Mouse (Mus musculus) thymus, postnatal 36 days (tissue): ENCODE measurements around the gene Hs3st1.
"Not testable (repeated sequence)": the region's sequence is repeated elsewhere in the genome, so short reads cannot be mapped to it uniquely, and the experiment has no call there.

Source experiments
- DNase-seq, 2 experiments: peaks; one replicate each; pipeline ENCODE4 v3.0.0; 2022; ENCODE audit warnings: mixed read lengths in 2 of 2

Hs3st1 gene

DNA sequence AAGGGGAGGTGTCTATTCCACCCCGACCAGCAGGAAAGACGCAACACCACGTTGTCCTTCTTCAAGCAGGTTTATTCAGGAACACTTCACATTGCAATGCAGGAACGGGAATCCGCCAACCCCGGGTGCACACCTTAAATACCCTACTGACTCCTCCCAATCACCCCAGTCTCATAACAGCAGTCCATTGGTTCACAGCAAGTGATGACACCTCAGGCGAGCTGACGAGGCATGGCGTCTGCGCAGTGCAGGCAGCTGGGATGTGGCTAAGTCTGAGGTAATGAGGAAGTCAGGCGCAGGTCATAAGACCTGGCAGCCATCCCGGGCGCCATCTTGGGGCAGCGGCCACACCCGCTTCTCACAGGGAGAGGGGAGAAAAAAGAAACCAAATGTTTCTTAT, at the start of gene Hs3st1:
Hs3st1 (minus strand) TSS at position 101 of the 400 bp plus-strand sequence.
- DNase-seq = not testable (repeated sequence)

DNA sequence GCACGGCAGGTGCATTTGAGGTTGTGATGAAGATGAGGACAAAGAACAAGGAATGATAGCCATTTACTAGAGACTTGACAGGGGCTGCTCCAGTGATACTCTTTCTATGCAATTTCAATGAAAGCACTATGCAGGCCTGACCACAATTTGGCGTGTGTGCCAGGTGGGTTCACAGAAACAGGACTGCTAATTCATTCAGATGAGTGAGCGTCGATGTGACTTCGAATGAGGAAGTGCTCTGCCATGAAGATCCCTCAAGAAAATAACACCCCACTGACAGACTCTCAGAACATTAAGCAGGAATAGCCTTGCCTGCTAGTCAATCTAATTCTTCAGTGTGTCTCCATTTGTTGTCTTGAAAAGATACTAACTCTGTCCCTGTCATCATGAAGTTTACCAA, 49.4 kb upstream of the Hs3st1 start:
- no peak for DNase-seq

DNA sequence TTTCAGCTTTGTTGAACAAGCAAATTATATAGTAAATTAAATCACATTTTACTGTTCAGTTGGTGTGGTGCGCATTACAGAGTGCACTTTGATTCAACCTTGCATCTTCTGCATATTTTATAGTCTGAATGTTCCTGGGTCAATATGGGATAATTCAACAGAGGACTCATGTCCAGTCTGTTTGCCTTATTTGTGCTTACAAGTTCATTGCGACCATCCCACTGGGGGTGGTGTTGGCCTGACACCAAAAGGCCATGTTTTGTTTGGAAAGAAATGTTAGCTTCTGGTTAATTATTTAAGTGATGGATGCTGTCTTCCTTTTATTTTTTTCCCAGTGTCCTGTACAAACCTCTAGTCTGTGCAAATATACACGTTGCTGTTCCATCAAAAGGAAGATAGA, 48.7 kb upstream of the Hs3st1 start:
- DNase-seq = no peak

DNA sequence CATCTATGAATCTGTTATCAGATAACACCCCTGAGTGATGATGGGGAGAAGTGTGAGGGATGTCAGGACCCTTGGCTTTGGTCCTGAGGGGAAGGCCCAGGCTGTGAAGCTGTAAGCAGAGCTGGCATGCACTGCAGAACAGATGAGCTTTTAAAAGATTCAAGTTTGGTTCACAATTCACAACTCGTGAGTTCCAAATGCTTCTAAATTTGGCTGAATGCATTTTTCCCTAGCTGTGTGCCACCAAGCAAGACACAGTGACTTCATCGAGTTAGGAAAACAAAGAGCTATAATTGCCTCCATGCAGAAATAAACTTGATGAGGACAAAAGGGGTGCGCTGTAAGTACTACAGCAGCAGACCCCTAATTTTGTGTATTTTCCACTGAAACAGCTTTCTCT, 48.2 kb upstream of the Hs3st1 start:
- no peak for DNase-seq

DNA sequence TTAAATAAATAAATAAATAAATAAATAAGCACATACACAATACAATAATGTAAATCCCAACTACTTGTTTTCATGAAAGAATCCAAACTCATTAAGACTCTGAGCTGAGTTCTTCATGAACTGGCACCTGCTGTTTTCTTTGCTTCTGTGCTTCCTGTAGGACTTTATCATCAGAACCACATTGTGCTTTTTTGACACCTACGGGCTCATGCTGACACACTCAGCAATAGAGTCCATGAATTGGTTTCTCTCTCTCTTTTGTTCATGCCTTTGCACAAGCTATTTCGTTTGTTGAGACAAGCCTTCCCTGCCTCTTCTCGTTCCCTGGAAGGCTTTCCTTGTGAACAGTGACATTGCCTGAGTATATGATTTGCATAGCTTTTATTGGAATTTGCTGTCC, 46.8 kb upstream of the Hs3st1 start:
- DNase-seq = no peak

DNA sequence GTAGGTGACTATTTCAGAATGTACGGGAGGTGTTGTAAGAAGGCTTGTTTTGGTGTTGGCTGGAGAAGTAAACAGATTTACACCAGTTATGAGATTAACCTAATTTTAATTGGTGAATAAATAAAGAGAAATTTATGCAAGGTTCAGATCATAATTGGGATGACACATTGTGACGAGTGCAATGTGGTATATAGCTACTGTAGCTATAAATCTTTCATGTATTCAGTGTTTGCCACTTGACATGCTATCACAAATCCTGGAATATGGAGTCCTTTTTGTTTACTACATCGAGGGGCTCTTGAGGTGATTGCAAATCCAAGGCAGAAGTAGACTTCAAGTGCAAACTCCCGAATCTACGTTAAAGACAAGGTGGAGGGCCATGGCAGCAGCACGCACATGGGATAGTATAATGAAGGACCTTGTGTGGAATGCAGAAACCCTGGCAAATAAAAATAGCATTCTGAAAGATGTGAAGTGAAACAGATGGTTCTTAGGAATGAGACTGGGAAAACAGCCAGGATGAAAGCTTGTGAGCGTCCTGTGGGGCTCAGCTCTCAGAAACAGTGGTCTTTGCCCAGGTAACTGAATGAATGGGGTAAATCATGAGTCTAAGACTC, 21.9 kb upstream of the Hs3st1 start:
- no peak for DNase-seq

DNA sequence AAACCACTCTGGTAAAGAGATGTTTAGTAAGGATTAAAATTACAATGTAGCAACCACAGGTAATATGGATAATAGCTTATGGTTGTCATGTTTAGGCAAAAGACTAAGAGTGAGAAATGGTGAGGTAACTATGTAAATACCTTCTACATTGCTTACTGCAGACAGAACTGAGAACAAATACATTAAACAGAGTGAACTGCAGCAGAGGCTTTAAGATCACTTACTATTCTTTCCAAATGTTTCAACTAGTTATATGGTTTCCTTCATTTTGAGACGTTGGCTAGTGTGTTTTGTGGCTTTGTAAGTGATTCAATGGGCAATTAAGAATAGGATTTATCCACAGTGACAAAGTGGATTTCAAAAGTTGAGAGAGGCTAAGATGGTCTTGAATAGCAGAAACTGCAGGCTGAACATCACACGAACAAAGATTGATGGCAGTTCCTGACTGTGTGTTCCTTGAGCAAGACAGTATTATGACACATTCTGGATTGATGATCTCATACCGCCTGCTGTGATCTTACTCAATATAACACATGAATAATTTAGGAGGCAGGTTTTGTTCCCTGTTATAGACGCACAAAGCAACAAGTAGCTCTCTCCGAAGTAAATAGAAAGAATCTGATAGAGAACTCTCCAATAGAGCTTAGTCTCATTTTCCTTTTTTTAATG, 16.5 kb upstream of the Hs3st1 start:
- DNase-seq = no peak

DNA sequence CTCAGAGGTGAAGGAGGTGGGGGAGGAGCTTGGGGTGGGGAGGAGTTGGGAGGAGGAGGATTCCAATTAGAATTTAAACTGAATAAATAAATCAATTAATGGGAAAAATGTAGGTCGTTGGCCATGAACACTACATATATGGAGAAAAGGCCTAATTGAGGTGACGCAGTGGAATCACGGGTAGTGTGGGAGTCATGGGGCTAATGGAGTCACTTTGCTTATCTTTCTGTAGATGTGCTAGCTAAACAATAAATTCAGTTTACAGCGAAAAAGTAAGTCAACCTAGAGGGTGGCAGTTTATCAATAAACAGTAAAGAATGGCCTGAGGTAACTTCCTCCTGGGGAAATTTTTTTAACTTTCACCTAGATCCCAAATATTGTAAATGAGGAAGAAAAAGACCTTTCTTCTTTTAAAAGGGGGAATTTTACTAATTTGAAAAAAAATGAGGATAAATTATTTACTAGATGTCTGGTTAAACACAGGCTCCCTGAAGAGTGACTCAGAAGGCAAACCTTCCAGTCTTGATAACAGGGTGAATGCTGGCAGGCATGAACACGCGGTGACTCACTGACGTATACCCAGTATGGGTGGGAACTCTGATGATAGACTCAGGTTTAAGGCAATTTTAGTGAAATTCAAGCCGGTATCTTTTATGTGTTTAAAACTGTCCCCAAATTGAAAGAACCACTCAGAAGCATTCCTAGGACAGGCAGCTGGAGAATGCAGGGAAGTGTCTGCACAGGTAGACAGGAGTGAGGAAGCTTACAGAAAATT, 6.6 kb upstream of the Hs3st1 start:
- no peak for DNase-seq

DNA sequence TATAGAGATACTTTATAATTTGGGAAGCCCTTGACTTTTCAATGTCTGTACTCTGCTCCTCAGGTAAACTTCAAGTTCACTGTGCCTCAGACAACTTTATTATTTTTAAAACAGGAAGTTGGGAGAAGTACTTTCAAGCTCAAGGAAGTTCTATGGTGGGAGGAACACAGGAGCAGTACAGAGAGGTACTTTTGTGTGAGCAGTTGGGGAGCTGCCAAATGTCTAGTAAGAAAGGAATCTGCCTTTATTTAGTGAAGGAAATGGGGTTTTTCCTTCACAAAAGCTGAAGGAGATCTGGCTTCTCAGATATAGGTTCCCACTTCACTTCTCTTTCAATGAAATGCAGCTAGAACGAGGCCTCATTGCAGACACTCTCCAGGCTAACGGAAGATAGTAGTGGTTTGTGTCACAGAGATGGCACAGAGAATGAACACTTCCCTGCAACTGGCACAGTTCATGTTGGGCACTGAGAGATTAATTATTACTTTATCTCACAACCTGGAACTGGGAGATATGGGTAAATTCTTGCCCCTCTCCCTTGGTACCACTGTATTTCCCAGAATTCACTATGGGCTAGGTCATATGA, 3.7 kb upstream of the Hs3st1 start:
- DNase-seq = no peak

DNA sequence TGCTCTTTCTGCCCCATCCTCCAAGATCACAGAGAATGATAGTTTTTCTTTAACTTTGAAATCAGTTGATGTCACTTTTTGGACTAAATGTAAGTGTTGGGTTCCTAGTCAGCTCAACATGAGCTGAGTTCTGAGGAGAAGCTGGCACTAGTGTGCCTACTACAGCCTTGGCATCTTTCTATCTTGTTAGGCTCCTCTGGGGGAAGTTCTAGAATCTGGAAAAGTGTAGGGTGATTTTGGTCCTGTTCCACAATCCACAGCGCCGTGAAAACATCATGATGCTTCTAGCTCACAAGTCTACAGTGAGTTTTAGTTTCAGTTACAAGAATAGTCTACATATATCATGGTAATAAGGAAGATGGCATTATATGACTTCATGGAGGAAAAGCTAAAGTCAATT, 18.4 kb downstream of the Hs3st1 start:
- no peak for DNase-seq

DNA sequence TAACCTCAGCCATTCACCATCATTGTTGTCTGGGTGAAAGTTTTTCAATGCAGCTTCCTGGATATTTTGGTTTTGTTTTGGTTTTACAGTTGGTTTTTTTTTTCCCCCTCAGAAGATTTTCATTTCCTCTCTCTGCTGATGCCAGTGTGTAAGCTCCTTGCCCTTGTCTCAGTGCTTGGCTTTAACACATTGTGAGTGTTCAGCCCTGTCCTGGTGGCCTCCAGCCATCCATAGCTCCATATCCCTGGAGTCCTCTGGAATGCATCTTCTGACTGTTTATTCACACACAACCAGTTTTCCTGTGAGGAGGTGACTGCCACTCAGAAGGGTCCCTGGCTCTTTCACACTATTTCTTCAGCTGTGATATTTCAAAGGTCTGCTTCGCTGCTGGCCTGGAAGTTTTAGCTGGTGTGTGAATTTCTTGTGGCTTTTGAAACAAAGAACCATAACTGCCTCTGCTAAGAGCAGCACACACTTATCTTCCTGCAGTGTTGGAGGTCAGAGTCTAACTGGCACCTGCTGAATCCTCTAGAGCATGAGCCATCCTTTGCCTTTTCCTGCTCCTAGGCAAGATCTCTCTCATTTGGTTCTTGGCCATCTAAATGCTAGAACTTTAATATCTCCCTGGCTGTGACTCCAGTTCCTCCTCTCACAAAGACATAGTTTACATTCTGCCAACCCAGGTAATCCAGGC, 21.4 kb downstream of the Hs3st1 start:
- no peak for DNase-seq

DNA sequence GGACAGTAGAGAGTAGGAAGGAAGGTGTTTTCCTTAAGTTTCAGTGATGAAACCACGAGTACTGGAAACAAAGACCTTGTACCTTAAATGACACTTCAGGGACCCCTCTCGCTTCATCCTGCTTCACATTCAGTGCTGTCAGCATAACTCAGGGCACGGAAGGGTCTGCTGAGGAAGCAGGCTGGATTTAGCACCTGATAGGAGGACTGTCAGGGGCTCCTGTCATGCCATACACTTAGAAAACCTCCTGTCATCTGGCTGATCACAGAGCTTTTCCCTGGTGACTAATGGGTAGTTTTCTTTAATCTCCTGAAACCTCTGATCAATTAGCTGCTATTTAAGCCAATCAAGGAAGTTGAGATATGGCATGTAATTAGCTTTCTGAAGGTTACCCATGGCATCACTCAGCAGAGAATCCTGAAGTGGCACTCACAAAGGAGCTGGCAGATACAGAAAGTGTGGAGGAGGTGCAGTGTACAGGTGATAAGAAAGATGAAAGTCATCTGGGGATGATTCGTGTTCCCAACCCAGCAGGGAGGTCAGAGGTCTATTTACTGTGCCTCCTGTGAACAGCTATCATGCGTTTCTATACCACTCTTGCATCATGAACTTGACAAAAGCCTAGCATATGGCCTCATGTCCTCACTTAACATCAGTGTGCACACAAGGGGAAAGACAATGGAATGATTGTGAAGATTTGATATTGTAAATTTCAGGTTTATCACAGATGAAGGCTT, 22.1 kb downstream of the Hs3st1 start:
- DNase-seq = no peak

DNA sequence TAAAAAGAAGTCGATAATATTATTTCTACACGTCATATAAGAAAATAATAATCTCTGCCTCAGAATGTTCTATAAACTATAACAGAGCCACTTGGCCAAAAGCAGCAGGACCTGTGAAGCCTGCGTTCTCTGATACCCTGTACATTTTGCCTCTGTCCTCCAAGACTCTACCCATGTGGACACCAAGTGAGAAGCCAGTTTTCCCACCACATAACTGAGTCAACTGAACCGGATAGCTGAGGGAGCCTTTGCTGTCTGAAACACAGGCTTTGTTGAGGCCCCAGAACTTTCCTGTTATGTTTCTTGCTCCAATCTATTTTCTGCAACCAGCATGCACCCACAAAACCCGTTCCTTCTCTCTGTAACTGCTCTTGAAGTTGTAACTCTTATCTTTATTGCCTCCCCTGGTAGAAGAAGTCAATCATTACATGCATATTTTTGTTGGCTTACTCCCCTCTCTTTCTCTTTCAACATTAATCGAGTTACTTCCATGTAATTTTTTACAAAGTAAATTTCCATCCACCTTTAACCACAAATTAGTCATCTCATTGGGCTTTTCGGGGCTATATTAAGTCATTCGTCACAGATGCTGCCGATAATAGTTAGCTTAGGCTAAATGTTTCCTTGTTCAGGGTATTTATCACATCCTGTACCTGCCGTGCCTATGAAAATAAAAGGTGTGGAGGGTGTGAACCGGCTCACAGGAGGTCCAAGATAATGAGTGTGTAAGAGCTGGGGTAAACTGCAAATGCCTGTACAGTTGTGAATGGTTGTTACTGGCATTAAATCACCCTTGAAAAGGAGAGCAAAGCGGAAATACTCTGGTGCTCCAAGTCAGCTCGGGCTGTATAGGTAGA, 39.4 kb downstream of the Hs3st1 start:
- no peak for DNase-seq

DNA sequence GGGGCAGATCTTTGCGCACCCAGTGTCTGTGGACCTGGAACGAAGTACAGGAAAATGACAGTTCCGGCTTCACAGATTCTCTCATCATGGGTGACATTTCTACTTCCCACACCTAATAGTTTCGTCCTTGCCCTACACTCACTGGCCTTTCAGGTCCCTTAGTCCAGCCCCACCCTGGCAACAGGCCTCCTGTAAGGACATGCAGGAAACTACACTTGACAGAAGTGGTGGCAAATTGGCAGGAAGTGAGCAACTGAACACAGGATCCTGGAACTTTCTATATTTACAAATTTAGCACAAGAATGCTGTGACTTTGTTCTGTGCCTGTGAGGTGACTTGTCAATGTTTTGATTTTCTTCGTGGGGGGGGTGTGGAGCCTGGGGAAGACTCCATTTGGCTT, 40.1 kb downstream of the Hs3st1 start:
- DNase-seq = no peak

DNA sequence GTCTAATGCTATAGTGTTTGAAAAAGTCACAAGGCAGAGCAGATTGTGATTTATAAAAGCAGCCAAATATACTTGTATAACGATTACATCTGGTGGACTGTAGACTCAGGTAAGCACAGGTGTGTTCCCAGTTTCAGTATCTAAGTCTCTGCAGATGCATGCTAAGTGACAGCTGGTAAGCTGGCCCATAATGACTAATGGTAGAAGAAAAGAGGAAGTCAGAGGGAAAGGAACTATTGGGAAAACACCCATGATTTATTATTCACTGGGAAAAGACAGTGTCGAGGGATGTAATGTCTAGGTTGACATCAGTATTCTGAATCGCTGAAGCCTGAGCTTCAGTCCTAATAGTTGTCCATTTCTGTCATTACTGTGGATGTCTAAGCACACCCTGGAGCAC, 49.7 kb downstream of the Hs3st1 start:
- no peak for DNase-seq

DNA sequence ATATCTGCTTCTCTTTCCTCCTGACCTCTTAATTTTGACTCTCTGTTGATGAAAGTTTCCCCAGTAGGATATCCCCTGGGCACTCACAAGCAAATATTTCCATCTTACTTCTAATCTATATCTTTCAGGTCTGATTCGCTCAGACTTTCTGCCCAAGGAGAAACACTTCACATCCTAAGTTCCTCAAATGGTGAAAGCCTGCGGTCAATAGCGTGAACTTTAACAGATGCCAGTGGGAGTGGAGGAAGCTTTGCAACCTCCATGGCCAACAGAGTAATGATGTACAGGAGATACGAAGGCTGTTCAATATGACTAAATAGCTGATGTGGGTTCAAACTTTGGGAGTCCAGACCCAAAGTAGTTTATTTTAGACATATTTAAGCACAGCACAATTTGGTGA, 94.4 kb downstream of the Hs3st1 start:
- no peak for DNase-seq

DNA sequence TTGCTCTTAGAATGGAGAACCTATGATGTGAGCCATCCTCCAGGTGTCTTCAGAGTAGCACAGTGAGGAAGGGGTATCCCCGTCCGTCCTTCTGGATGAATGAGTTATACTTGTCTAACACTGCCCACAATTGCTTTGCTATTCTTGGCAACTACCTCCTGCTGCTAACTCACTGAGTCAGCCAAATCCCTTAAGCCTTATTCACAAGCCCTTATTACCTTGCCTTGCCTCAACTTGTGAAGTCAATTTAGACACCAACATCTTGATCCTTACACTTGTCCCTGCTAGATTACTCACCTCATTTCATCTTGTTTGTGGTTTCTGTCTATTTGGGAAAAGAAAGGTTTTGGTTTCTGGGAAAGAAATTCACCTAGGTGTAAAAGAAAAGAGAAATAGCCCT, 95.9 kb downstream of the Hs3st1 start:
- DNase-seq = no peak

DNA sequence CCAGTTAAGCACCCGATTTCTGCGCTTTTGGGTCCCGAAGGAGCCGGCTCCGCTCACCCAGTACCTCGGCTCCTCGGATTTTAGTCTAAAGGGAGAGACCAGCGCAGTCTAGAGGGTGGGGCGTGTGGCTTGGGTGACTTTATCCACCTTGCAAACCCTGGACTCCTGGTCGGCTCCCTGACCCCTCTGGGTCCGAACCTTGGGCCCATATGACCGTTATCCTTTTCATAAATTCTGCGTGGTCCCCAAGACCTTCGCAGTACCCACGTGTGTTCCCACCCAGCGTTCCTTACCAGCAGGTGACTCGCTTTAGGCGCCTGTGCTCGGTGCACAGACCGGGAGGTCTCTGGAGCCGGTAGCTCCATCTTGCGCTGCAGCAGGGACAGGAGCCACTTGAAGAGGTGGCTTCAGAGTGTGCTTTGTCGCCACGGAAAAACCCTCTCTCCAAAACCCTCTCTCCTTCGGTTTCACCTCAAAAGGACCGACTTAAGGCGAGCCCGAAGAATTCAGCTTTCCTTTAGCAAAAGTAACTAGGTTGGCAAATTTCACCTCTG, 110.4 kb downstream of the Hs3st1 start:
- DNase-seq = no peak

DNA sequence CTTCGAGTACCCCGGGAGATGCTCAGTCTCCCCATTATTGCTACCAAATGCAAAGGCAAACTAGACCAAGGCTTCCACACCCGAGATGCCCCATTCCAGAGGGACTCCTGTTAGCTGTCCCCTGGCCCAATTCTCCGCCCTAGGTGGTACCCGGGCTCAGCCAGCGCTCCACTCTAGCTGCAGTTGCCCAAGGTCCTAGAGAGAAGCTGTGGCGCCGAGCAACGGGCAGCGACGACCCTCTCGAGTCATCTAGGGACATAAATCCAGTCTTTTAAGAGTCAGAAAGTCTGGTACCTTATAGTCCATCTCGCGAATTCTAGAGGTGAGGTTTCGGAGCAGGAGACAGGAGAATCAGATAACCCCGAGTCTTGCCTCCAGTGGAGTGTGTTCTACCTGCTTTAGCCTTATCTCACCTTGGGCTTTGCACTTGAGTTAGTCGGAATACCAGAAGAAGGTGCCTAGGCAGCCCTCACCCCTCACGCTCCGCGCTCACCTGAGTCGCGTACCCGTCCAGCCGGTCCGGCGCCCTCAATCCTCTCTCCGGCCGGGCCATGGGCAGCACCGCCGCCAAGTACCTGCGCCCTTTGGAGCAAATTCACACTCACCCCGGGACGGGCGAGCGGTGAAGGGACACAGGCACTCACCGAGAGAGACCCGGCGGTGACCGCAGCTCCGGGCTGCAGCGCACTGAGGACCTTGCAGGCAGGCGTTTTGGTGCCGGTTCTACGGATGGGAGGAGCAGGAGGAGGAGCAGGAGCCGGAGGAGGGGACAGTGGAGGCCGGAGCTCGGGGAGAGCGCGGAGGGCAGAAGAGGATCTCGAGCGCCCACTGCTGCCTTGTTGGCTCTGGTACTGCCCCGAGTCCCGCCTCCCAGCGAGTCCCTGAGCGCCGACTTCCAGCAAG, 111.1 kb downstream of the Hs3st1 start:
- DNase-seq = peak; percentile 38 to 47
